Mouse (Mus musculus) urinary bladder, adult 18-20 months (tissue): ENCODE results near the gene Rhov.
A peak's percentile ranks its signal among the peaks of the same experiment; 100 is the strongest.

Source experiments
- DNase-seq, 2 experiments: peaks; one replicate each; pipeline ENCODE4 v3.0.0; 2022; ENCODE audit warnings: low spot score in 2 of 2, mixed read lengths in 2 of 2

Gene Rhov

GRCm38 (mm10) chr2:119270643-119271331, at the start of gene Rhov:
Rhov (minus strand) TSS chr2:119271272.
- DNase-seq = peak; percentile 74 to 78

GRCm38 (mm10) chr2:119320571-119320970, 49.5 kb upstream of the Rhov start:
- no peak for DNase-seq

- no peak for DNase-seq
Measured at GRCm38 (mm10) chr2:119318043-119318710, 47.1 kb upstream of the Rhov start.

GRCm38 (mm10) chr2:119314742-119315310, 43.8 kb upstream of the Rhov start:
- no peak for DNase-seq

GRCm38 (mm10) chr2:119313780-119314479, 42.9 kb upstream of the Rhov start:
- DNase-seq = no peak

- no peak for DNase-seq
Measured at GRCm38 (mm10) chr2:119312380-119312958, 41.4 kb upstream of the Rhov start.

GRCm38 (mm10) chr2:119311544-119311943, 40.5 kb upstream of the Rhov start:
- DNase-seq = no peak

- DNase-seq = no peak
Measured at GRCm38 (mm10) chr2:119304798-119305208, 33.7 kb upstream of the Rhov start.

- DNase-seq = no peak
Measured at GRCm38 (mm10) chr2:119304391-119304790, 33.3 kb upstream of the Rhov start.

GRCm38 (mm10) chr2:119302876-119303275, 31.8 kb upstream of the Rhov start:
- no peak for DNase-seq

- DNase-seq = no peak
Measured at GRCm38 (mm10) chr2:119300819-119301493, 29.9 kb upstream of the Rhov start.

- peak; percentile 42 to 43 for DNase-seq
Measured at GRCm38 (mm10) chr2:119299981-119300818, 29.1 kb upstream of the Rhov start.

- DNase-seq = no peak
Measured at GRCm38 (mm10) chr2:119298839-119299238, 27.8 kb upstream of the Rhov start.

- DNase-seq = no peak
Measured at GRCm38 (mm10) chr2:119298330-119298729, 27.3 kb upstream of the Rhov start.

- DNase-seq = no peak
Measured at GRCm38 (mm10) chr2:119297506-119297905, 26.4 kb upstream of the Rhov start.

GRCm38 (mm10) chr2:119296756-119297155, 25.7 kb upstream of the Rhov start:
- DNase-seq = no peak

GRCm38 (mm10) chr2:119294411-119294810, 23.3 kb upstream of the Rhov start:
- peak; percentile 38 to 56 for DNase-seq

- DNase-seq = no peak
Measured at GRCm38 (mm10) chr2:119293776-119294390, 22.8 kb upstream of the Rhov start.

- DNase-seq = no peak
Measured at GRCm38 (mm10) chr2:119293311-119293710, 22.2 kb upstream of the Rhov start.

- no peak for DNase-seq
Measured at GRCm38 (mm10) chr2:119292852-119293251, 21.8 kb upstream of the Rhov start.
